Mouse (Mus musculus) C2C12 (cell line): ENCODE results near the gene A930018P22Rik. TPM values are rescaled to one million over a fixed set of nuclear protein-coding genes. Genes with fewer than 3 reads are reported as not detected.
A peak's percentile ranks its signal among the peaks of the same experiment; 100 is the strongest.
"Not testable (repeated sequence)": the region's sequence is repeated elsewhere in the genome, so short reads cannot be mapped to it uniquely, and the experiment has no call there.

ENCODE experiments used
- H3K27me3 ChIP-seq: one replicate; pipeline ENCODE4 v1.6.1; 2011; ENCODE audit not compliant: control insufficient read depth, insufficient read depth, insufficient read length
- H3K36me3 ChIP-seq: one replicate; pipeline ENCODE4 v1.6.1; 2011; ENCODE audit not compliant: control insufficient read depth, insufficient read depth
- H3K4me3 ChIP-seq: one replicate; pipeline ENCODE4 v1.5.1; 2011; ENCODE audit warnings: mild to moderate bottlenecking, control low read depth; ENCODE audit not compliant: poor library complexity, insufficient read depth, severe bottlenecking
- H3K79me2 ChIP-seq: one replicate; pipeline ENCODE4 v1.6.1; 2011; ENCODE audit not compliant: control insufficient read depth, insufficient read depth
- H3K79me3 ChIP-seq: one replicate; pipeline ENCODE4 v1.6.1; 2011; ENCODE audit warnings: low read depth, control low read depth
- H3ac ChIP-seq: one replicate; pipeline ENCODE3; 2011; ENCODE audit warnings: low read depth; ENCODE audit not compliant: control insufficient read depth, insufficient read length
- CEBPB ChIP-seq: IDR thresholded peaks from one replicate; pipeline ENCODE4 v1.6.1; 2011; ENCODE audit warnings: low read depth, mild to moderate bottlenecking, control low read depth, moderate library complexity
- CTCF ChIP-seq: IDR thresholded peaks from one replicate; pipeline ENCODE4 v1.5.1; 2011; ENCODE audit not compliant: control insufficient read depth, insufficient read depth, insufficient read length
- FOSL1 ChIP-seq: IDR thresholded peaks from one replicate; pipeline ENCODE4 v1.8.0; 2011; ENCODE audit warnings: mild to moderate bottlenecking, low read length; ENCODE audit not compliant: poor library complexity, insufficient read depth, severe bottlenecking
- MAX ChIP-seq: IDR thresholded peaks from one replicate; pipeline ENCODE4 v1.6.1; 2011; ENCODE audit warnings: mild to moderate bottlenecking, control low read depth
- MYOD1 ChIP-seq: IDR thresholded peaks from one replicate; pipeline ENCODE4 v1.6.1; 2011; ENCODE audit warnings: low read depth; ENCODE audit not compliant: control insufficient read depth, insufficient read length
- MYOG ChIP-seq: IDR thresholded peaks from one replicate; pipeline ENCODE4 v1.6.1; 2011; ENCODE audit not compliant: control insufficient read depth, insufficient read length; ENCODE audit errors: extremely low read depth
- USF1 ChIP-seq: IDR thresholded peaks from one replicate; pipeline ENCODE4 v1.6.1; 2011; ENCODE audit warnings: low read depth, mild to moderate bottlenecking, control low read depth, moderate library complexity
- long read RNA-seq, 2 experiments: library from polyadenylated mRNA; unstranded; transcript quantifications; one replicate each; pipeline ENCODE4 v2.0.0; 2019 to 2020
- polyA plus RNA-seq: library from polyadenylated mRNA; unstranded; fragments of >200 nt; fragmentation: generic; extraction: Trizol; gene quantifications from one replicate; pipeline ENCODE4 v1.2.1, GENCODE M21; 2012; ENCODE audit warnings: missing spikeins

A930018P22Rik gene
- polyA plus RNA-seq: 0.13 TPM
- long read RNA-seq, experiment 1: 0 reads
- long read RNA-seq, experiment 2: 0 reads

GRCm38 (mm10) chr2:104122505-104123378, at the start of gene A930018P22Rik:
A930018P22Rik (plus strand) TSS chr2:104122769.
- H3K27me3 ChIP-seq: no peaks in the 10 kb centered on the region
- H3K36me3 ChIP-seq: no peaks in the 10 kb centered on the region
- H3K79me2 ChIP-seq: no peaks in the 10 kb centered on the region
- peak within 1 kb of the TSS; percentile 72 for H3ac ChIP-seq
- H3K79me3 ChIP-seq: no peaks in the 10 kb centered on the region
- H3K4me3 ChIP-seq: peak within 1 kb of the TSS; percentile 31
- TF ChIP-seq MAX (peak; percentile 23), USF1 (no peak)

- not testable (repeated sequence) for H3K36me3 ChIP-seq, H3K27me3 ChIP-seq, H3ac ChIP-seq, H3K79me3 ChIP-seq, H3K4me3 ChIP-seq, H3K79me2 ChIP-seq
Measured at GRCm38 (mm10) chr2:104078285-104078684, 44.3 kb upstream of the A930018P22Rik start.

DNA sequence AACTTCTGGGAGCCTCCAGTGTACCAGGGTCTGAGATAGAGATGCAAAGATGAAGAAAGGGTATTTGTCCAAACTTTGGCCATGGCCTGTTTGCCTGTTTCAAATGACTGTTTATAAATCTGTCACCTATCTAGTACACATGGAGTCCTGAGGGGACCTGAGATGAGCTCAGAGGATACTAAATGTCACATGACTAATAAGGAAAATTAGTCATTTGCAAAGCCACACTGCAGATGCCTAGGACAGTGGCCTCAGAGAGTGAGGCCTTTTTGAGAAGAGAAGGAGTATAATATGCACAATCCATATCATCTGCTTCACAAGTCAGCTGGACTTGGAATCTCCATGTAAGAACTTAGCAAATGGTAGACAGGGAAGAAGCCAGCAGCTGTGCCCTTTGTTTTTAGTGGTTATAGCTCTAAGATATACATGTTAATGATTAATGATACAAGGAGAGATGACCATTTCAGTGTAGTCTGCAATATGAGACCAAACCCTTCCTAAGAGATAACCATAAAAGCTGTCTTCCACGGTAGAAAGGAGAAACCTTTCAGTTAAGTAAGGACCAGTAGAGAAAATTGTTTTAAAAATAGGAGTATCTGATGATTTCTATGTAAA, 41.0 kb upstream of the A930018P22Rik start:
- H3K4me3 ChIP-seq, H3ac ChIP-seq, H3K36me3 ChIP-seq, H3K79me3 ChIP-seq, H3K27me3 ChIP-seq, H3K79me2 ChIP-seq: not testable (repeated sequence)

GRCm38 (mm10) chr2:104082474-104082873, 40.1 kb upstream of the A930018P22Rik start:
- Histone ChIP-seq H3ac (no peak overlapping the region), H3K79me3 (no peaks in the 10 kb centered on the region), H3K36me3 (no peaks in the 10 kb centered on the region), H3K79me2 (no peaks in the 10 kb centered on the region), H3K27me3 (no peaks in the 10 kb centered on the region), H3K4me3 (no peak overlapping the region)
- TF ChIP-seq MYOD1 (no peak), CEBPB (no peak), MYOG (no peak), FOSL1 (no peak), CTCF (no peak), MAX (no peak), USF1 (no peak)

DNA sequence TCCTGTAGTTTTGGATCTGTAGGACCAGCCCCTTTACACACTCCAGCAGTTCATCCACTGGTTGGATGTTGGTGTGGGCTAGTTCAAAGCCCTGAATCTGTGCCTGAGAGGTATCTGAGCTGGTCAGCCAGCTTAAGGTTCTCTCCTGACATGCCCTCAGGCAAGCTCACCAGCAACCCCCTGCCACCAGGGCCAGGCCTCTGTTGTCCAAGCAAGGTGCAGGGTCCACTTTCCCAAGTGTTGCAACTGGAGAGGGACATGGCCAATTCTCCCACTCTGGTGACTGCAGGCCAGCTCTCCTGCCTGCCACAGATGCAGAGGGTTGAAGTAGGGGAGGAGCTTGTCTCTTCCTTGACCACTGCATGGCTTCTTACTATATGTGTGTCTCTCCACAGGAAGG, 38.5 kb upstream of the A930018P22Rik start:
- H3K27me3 ChIP-seq, H3K79me2 ChIP-seq, H3K79me3 ChIP-seq, H3K4me3 ChIP-seq, H3ac ChIP-seq, H3K36me3 ChIP-seq: not testable (repeated sequence)

DNA sequence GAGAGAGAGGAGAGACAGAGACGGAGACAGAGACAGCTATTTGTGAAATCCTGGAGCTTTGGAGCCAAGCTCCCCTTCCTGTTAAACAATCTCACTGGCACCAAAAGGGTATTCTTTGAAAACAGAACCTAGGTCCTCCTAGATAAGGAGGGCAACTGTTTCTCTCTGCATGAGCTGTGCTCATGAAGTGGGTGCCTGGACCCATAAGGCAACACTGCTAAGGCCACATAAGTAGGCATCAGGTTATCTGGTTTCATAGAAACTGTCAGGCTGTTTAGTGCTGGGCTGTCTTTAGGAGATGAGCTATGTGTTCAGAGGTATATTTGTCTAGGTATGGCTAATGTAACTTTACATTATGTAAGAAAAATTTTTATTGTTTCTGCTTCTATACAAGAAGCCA, 35.0 kb upstream of the A930018P22Rik start:
- H3K36me3 ChIP-seq, H3K79me2 ChIP-seq, H3K79me3 ChIP-seq, H3K4me3 ChIP-seq, H3K27me3 ChIP-seq, H3ac ChIP-seq: not testable (repeated sequence)

- H3ac ChIP-seq: no peak overlapping the region
- TF ChIP-seq MAX (no peak), USF1 (no peak), CEBPB (no peak), FOSL1 (no peak), CTCF (no peak)
- H3K79me2 ChIP-seq: no peaks in the 10 kb centered on the region
- H3K4me3 ChIP-seq: no peak overlapping the region
- no peaks in the 10 kb centered on the region for H3K79me3 ChIP-seq
- H3K27me3 ChIP-seq: peaks cover 7% of the 10 kb centered on the region
- H3K36me3 ChIP-seq: no peaks in the 10 kb centered on the region
Measured at GRCm38 (mm10) chr2:104093305-104093704, 29.3 kb upstream of the A930018P22Rik start.
